Mouse (Mus musculus) central nervous system, embryonic 11.5 days (tissue): ENCODE results near the gene Gm12355. TPM values are rescaled to one million over a fixed set of nuclear protein-coding genes. Genes with fewer than 3 reads are reported as not detected.

ENCODE experiments used
- polyA plus RNA-seq: library from polyadenylated mRNA; depleted of rRNA; stranded (reverse); fragments of >200 nt; gene quantifications from 2 replicates; pipeline ENCODE4 v1.2.3, GENCODE M21; 2012; rRNA removed

The Gm12355 gene
- polyA plus RNA-seq: 0.62 and 2.6 TPM in 2 replicates

GRCm38 (mm10) chr11:98625611-98626410, at the start of gene Gm12355, which contains the start of gene Gsdma3:
Gm12355 (minus strand) TSS chr11:98625661.
Gsdma3 (plus strand) TSS chr11:98626360.

GRCm38 (mm10) chr11:98664091-98664490, 38.6 kb upstream of the Gm12355 start, which contains the start of gene Gsdma:
Gsdma (plus strand) TSS chr11:98664351.

GRCm38 (mm10) chr11:98646459-98646858, 21.0 kb upstream of the Gm12355 start, which contains the start of gene Gsdma2:
Gsdma2 (plus strand) TSS chr11:98646759.

GRCm38 (mm10) chr11:98597991-98598390, 27.5 kb downstream of the Gm12355 start, which contains the start of gene Lrrc3c:
Lrrc3c (plus strand) TSS chr11:98598291.

GRCm38 (mm10) chr11:98586892-98587563, 38.4 kb downstream of the Gm12355 start, which contains the start of gene Ormdl3:
Ormdl3 (minus strand) TSS chr11:98587368.

Other genes with a start within 250 kb of the Gm12355 start
- gene Tcap, start 241.8 kb downstream of the Gm12355 start, polyA plus RNA-seq: 3.3 and 4.0 TPM in 2 replicates
- gene Pnmt, start 239.2 kb downstream of the Gm12355 start, polyA plus RNA-seq: 0.14 and 1.4 TPM in 2 replicates
- 6.9 and 11.2 TPM in 2 replicates for gene Pgap3, start 225.2 kb downstream of the Gm12355 start, polyA plus RNA-seq
- gene Erbb2, start 213.2 kb downstream of the Gm12355 start, polyA plus RNA-seq: 12.3 and 20.9 TPM in 2 replicates
- 73.6 and 108 TPM in 2 replicates for gene Mien1, start 186.7 kb downstream of the Gm12355 start, polyA plus RNA-seq
- gene Grb7, start 179.3 kb downstream of the Gm12355 start, polyA plus RNA-seq: 3.2 and 3.3 TPM in 2 replicates
- 0.04 and 0.09 TPM in 2 replicates for gene Ikzf3, start 79.6 kb downstream of the Gm12355 start, polyA plus RNA-seq
- gene Zpbp2, start 74.6 kb downstream of the Gm12355 start, polyA plus RNA-seq: 0.09 and 0.44 TPM in 2 replicates
- 51.7 and 70.0 TPM in 2 replicates for gene Ormdl3, start 38.3 kb downstream of the Gm12355 start, polyA plus RNA-seq
- gene Lrrc3c, start 27.4 kb downstream of the Gm12355 start, polyA plus RNA-seq: not detected in 2 replicates
- not detected in 2 replicates for gene Gsdma3, start 699 bp upstream of the Gm12355 start, polyA plus RNA-seq
- gene Gsdma2, start 21.1 kb upstream of the Gm12355 start, polyA plus RNA-seq: 0.11 TPM in 1 of 2 replicates, not detected in the other
- gene Gsdma, start 38.7 kb upstream of the Gm12355 start, polyA plus RNA-seq: 0.02 TPM in 1 of 2 replicates, not detected in the other
- gene Psmd3, start 56.9 kb upstream of the Gm12355 start, polyA plus RNA-seq: 165 and 173 TPM in 2 replicates
- not detected in 2 replicates for gene Csf3, start 75.6 kb upstream of the Gm12355 start, polyA plus RNA-seq
- 71.0 and 91.8 TPM in 2 replicates for gene Med24, start 103.8 kb upstream of the Gm12355 start, polyA plus RNA-seq
- 104 and 116 TPM in 2 replicates for gene Thra, start 115.0 kb upstream of the Gm12355 start, polyA plus RNA-seq
- 0.91 and 1.3 TPM in 2 replicates for gene Nr1d1, start 149.7 kb upstream of the Gm12355 start, polyA plus RNA-seq
- gene Msl1, start 169.9 kb upstream of the Gm12355 start, polyA plus RNA-seq: 104 and 142 TPM in 2 replicates
- 60.4 and 105 TPM in 2 replicates for gene Casc3, start 179.2 kb upstream of the Gm12355 start, polyA plus RNA-seq
- 6.0 and 9.7 TPM in 2 replicates for gene Rapgefl1, start 211.1 kb upstream of the Gm12355 start, polyA plus RNA-seq
- gene Wipf2, start 238.0 kb upstream of the Gm12355 start, polyA plus RNA-seq: 10.0 and 11.9 TPM in 2 replicates